Mouse (Mus musculus): Measurements from ENCODE around the gene Mfap1a. TPM values are rescaled to one million over a fixed set of nuclear protein-coding genes. Genes with fewer than 3 reads are reported as not detected.
A peak's percentile ranks its signal among the peaks of the same experiment; 100 is the strongest.
"Not testable (repeated sequence)": the region's sequence is repeated elsewhere in the genome, so short reads cannot be mapped to it uniquely, and the experiment has no call there.

The Mfap1a gene
- total RNA-seq, 2 experiments from 2014 or later = 17.9 to 19.2 TPM

DNA sequence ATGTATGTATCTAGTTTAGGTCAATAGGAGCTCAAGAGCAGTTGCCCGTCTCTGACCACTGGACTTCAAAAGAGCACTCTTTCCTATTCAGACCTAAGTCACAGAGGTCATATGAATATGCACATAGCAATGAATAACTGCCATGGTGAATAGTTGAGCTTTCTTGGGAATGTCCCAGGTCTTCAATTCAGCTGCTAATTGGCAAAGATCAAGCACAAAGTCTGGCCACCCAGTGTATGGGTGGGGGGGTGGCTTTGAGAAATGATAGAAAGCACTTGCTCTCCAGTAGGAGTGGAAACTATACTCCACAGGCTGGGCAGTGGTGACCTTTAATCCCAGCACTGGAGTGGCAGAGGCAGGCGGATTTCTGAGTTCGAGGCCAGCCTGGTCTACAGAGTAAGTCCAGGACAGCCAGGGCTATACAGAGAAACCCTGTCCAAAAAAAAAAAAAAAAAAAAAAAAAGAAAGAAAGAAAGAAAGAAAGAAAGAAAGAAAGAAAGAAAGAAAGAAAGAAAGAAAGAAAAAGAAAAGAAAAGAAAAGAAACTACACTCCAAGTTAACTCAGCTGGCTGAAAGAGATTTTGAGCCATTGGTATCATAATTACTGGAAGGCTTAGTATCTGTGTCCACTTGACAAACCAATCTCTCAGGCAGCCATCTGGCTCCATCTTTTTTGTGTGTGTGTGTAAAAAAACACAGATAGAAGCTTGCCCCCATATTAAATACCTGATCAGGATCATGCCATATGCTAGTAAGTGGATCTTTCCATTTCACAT is 28.8 kb downstream of the Mfap1a start:
- DNase-seq (ENCODE audit: low spot score) = no peak

DNA sequence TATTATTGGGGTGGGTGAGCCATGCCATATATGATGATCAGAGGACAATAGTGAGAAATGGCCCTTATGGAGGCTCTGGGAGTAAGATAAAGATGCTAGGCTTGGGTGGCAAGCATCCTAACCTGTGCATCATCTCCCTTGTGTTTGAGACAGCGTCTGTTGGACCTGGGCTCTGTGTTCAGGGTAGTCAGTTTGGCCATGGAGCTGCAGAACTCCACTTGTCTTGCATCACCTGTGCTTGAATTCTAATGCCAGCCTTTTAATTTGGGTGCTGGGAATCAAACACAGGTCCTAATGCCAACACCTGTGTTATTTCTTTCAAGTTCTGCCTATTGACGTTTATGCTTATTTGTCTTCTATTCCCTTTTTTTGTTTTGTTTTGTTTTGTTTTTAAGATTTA is 31.2 kb downstream of the Mfap1a start:
- not testable (repeated sequence) for DNase-seq (ENCODE audit: low spot score)

- no peak for DNase-seq (ENCODE audit: low spot score)
These were observed 32.3 kb downstream of the Mfap1a start for GRCm38 (mm10) chr2:121474180-121474535.

DNA sequence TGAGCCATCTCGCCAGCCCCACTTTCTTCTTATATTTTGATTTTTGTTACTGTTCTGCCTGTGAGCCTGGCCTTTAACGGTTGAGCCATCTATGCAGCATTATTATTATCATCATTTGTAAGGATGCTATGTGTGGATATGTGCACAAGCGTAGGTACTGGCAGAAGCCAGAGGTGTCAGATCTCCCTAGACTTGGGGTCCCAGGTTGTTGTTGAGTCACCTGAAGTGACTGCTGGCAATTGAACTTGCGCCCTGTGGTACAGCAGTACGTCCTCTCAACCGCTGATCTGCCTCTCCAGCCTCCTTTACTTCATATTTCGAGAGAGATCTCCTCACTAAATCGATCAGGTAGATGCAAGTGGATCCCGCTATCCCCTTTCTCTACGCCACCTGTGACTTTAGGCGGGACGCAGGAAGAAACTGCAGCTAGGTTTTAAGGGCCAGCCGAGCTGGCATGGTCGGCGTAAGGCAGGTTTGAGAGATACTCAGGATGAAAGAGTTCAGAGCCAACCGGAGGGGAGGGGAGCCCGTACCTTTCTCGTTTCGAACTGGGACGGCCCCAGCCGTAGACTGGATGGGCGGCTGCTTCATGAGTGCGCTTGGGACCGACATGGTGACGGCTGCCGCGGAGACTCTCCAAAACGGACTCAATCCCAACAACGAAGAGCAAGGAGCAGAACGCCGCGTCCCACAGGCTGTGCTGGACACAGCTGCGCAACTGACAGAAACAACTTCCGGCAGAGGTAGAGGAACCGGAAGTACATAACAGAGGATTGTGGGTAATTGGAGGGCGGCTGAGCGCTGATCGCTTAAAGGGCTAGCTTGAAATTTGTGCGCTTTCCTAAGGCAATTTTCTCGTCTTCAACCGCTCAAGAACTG is 32.9 kb downstream of the Mfap1a start, which contains the start of gene Mfap1b:
TSS of gene Mfap1b (minus strand) at position 767 of the 879 bp plus-strand sequence.
- DNase-seq (ENCODE audit: low spot score) = peak; percentile 87

DNA sequence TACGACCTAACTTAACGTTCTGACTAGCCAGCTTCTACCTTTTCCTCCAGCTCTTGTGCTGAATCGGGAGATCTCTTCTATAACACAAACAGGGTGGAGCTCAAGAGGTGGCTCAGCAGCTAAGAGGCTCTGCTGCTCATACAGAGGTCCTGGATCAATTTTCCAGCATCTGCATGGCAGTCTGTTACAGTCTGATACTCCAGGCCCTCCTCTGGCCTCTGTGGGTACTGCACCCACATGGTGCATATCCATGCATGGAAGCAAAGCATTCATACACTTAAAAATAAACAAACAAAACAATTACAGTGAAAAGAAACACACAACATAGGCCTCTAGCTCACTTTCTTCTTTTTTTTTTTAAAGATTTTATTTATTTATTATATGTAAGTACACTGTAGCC is 33.7 kb downstream of the Mfap1a start:
- DNase-seq (ENCODE audit: low spot score) = not testable (repeated sequence)

- not testable (repeated sequence) for DNase-seq (ENCODE audit: low spot score)
These were observed 37.5 kb downstream of the Mfap1a start for GRCm38 (mm10) chr2:121468982-121469381.

DNA sequence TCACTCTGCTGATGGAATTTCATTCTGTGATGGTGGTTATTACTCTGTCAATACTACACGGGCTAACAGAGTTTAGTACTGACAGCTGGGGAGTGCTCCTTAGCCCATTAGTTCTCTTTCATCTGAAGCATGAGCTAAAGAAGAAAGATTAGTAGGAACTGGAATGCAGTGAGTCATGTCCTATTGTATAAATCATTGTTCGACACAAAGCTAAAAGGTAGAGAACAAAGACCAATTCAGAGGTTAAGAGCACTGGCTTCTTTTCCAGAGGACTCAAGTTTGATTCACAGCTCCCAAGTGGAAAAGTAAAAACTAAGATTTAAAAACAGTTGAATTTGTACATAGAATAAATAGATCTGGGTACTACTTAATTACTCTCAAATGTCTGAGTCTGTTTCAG is 46.4 kb downstream of the Mfap1a start:
- no peak for DNase-seq (ENCODE audit: low spot score)

- DNase-seq (ENCODE audit: low spot score) = peak; percentile 77
These were observed 49.5 kb downstream of the Mfap1a start, which contains the start of gene Serinc4 for GRCm38 (mm10) chr2:121456692-121457642. Gene Serinc4, minus strand, starts transcription at chr2:121456781.

GRCm38 (mm10) chr2:121455534-121455933 is 50.9 kb downstream of the Mfap1a start:
- no peak for DNase-seq (ENCODE audit: low spot score)

DNA sequence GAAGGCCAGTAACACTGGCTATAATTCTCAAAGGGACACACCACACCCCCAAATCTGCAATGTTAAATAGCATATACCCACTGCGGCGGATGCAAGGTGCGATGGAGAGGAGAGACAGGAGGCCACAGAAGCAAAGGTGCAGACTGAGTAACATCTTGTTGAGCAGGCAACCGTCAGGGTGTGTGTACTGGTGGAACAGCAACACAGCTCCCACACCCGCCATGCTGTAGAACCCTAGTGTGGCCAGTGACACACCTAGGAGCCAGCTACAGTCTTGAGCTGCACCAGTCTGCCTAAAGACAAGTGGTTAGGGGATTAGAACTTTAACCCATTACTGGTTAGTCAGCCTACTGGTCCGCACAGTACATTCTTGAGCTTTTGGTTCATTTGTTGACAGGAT is 52.5 kb downstream of the Mfap1a start:
- no peak for DNase-seq (ENCODE audit: low spot score)

GRCm38 (mm10) chr2:121452990-121453389 is 53.5 kb downstream of the Mfap1a start, which contains the start of gene Hypk:
Gene Hypk, plus strand, starts transcription at chr2:121453290.
- DNase-seq (ENCODE audit: low spot score) = no peak

- no peak for DNase-seq (ENCODE audit: low spot score)
These were observed 54.1 kb downstream of the Mfap1a start for GRCm38 (mm10) chr2:121452361-121452760.

DNA sequence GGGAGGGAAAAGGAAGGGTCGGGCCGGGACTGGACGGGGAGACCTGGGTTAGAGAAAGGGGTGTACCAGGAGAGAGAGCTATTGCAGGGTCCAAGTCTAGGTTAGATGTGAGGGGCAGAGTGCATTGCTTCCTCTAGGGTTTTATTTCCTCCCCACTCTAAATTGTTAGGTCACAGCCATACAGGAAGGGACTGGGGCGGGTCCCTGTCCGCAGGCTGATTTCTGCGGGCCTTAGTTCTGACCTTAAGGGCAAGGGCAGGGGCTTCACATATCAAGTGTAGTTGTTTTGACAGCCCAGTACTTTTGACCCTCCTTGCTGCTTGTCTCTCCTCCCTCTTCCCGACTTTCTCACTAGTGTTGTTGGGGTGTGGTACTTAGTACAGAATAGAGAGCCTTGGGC is 56.4 kb downstream of the Mfap1a start:
- no peak for DNase-seq (ENCODE audit: low spot score)

DNA sequence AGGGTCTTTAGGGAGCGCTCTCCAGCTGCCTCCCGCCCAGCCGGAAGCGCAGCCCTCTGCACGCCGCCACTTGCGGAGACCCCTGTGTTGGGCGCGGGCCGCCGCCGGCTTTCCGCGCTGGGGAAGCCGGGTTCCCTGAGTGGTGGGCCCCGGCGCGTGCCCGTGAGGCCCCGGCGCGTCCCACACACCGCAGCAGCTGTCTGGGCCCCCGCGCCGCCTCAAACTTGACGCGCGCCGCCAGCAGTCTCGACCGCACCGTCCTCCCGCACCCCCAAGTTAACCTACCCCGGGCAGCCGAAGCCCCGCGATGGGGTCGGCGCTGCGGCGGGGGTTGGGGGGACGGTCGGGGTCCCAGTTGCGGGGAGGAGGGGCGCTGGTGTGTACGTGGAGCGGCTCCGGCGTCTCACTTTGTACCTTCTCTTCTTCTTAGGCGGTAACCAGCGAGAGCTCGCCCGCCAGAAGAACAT is 56.9 kb downstream of the Mfap1a start:
- DNase-seq (ENCODE audit: low spot score) = no peak

DNA sequence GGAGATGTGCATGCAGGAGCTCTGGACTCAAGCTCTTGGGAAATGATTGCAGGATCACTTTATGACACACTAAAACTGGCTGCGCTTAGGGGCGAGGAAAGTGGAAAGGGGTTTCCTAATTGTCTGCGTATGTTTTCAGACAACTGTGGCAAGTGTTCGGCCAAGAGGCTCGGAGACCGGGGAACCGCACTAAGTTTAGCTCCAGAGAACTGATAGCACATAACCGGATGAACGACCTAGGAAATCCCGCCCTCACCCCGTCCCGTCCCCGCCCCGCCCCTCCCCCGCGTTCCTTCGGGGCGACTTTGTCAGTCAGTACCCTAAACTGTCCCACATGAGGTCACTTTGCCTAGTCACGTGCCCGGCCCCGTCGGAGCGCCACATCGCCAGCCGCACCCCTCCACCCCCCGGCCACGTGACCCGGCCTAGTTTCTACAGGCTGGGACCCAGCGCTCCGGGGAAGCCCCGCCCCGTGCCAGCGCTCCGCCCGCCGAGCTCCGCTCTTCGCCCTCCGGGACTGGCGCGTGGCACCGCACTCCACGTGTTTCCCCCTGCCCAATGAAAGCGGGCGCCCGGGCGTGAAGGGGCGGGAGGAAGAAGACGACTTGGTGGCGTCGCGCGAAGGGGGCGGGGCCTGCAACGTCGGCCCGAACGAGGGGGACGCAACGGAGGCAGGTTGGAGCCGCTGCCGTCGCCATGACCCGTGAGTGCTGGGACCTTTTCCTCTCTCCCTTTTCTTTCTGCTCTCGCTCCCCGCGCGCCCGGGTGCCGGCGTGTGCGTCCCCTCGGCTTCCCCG is 57.5 kb downstream of the Mfap1a start, which contains the start of gene Serf2:
TSS of gene Serf2 (plus strand) at position 457 of the 797 bp plus-strand sequence.
- DNase-seq (ENCODE audit: low spot score) = peak; percentile 100

DNA sequence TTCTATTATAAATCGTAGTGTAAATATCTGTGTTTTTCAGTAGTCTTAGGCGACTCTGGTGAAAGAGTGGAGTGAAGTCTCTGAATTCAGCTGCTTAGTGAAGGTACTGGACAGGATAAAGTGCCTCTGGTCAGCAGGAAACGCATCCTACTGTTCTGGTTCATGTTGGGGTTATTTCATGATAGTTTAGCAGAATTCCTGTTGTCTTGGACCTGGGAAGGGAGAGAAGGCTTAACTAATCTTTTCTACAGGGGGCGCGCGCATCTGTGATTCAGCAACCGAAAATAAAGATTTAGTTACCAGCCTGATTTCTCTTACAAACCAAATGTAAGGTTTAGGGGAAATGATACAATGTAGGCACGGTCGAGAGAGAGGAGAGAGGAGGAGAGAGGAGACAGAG is 58.3 kb downstream of the Mfap1a start:
- peak; percentile 57 for DNase-seq (ENCODE audit: low spot score)

DNA sequence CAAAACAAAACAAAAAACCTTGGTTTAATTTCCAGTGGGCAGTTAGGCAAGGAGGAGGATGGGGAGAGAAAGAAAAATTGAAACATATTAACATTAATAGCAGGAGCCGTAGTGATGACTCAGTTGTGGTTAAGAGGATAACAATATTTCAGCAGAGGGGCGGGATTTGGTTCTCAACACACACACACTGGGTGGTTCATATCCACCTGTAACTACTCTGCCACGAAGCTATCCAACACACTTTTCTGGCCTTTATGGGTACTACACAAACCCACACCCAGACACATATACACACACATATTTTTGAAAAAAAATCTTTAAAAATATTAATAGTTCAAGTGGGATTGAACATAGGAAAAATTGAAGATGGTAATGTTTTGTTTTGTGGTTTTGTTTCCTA is 59.5 kb downstream of the Mfap1a start:
- no peak for DNase-seq (ENCODE audit: low spot score)

DNA sequence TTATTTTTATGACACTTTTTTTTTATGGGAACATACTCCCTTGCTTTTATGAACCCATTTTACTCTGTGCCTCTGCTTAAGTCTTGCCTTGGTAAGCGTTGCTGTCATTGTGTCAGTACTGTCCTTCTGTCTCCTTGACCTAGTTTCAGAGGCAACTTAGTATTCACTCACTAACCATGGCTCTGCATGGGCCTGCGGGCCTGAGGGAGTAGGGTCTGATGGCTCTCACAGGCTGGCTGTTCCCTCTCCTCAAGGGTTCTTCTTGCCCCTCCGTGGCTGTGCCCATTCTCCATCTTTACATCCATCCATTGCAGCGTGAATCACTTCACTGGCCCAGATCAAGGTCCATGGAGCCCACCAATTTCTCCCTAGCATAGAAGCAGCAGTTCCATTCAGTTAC is 60.0 kb downstream of the Mfap1a start:
- DNase-seq (ENCODE audit: low spot score) = no peak

DNA sequence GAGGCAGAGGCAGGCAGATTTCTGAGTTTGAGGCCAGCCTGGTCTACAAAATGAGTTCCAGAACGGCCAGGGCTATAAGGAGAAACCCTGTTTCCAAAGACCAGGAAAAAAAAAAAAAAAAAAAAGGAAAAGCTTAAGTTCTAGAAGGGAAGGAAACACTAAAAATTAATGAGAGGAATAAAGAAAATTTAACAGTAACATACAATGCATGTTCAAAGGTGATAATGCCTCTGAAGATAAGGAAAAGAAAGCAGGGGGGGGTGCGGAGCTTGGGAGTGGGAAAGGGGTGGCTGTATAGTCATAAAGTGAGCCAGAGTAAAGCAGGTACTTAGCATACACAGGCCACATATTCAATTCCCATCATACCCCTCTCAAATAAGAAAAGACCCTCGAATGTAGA is 61.3 kb downstream of the Mfap1a start:
- DNase-seq (ENCODE audit: low spot score) = no peak

DNA sequence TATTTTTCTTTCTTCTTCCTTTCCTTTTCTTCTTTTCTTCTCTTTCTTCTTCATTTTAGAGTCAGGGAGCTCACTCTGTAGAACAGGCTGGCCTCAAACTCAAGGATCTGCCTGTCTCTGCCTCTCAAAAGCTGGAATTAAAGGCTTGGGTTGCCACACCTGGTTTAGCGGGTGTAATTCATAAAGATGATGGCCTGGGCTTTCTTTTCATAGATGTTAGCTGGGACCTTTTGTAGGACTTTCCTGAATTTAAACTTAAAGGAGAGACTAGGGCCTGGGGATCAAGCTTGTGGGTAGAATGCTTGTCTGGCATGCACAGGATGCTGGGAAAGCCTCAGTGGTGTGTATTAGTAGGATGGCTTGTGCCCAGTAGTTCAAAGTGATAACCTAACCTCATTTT is 62.3 kb downstream of the Mfap1a start, which contains the start of gene Ell3:
TSS of gene Ell3 (minus strand) at position 101 of the 400 bp plus-strand sequence.
- no peak for DNase-seq (ENCODE audit: low spot score)

All from gastrocnemius, adult 18-20 months (tissue).